Mouse (Mus musculus) CH12.LX (cell line): ENCODE data around the gene Wnk1. TPM values are rescaled to one million over a fixed set of nuclear protein-coding genes. Genes with fewer than 3 reads are reported as not detected.

Experiments
- DNase-seq: peaks from one replicate; pipeline ENCODE4 v3.0.0-alpha.2; 2013; ENCODE audit errors: extremely low read depth
- H3K27ac ChIP-seq: 2 replicates; pipeline ENCODE4 v1.5.1; 2012; ENCODE audit warnings: low read depth, mild to moderate bottlenecking, control low read depth, moderate library complexity; ENCODE audit not compliant: insufficient read depth
- H3K27me3 ChIP-seq: replicated peaks from 2 replicates; pipeline ENCODE3; 2012; ENCODE audit warnings: inconsistent platforms
- H3K36me3 ChIP-seq, 2 experiments: replicated peaks in 1 of 2; 2 replicates each; pipeline versions ENCODE3 to v1.6.1; 2012; ENCODE audit warnings: inconsistent platforms in 1 of 2, low read length in 1 of 2, mild to moderate bottlenecking in 1 of 2, mixed read lengths in 1 of 2, moderate library complexity in 1 of 2; ENCODE audit not compliant: control insufficient read depth in 1 of 2, insufficient read depth in 1 of 2
- H3K4me1 ChIP-seq, 2 experiments: 2 replicates each; pipeline ENCODE4 v1.6.1; 2012; ENCODE audit warnings: inconsistent platforms in 1 of 2, moderate library complexity in 1 of 2; ENCODE audit not compliant: insufficient read depth in 2 of 2, control insufficient read depth in 1 of 2
- H3K4me2 ChIP-seq: 2 replicates; pipeline ENCODE4 v1.6.1; 2012; ENCODE audit warnings: low read depth, mild to moderate bottlenecking, control low read depth; ENCODE audit not compliant: poor library complexity, insufficient read depth, severe bottlenecking
- H3K4me3 ChIP-seq, 3 experiments: fragments of 150-350 bp in 1 of 3; sonication (generic) in 1 of 3; replicated peaks in 1 of 3; 2 replicates each; pipeline versions ENCODE3 to v1.5.1; 2011 to 2012; ENCODE audit warnings: low read depth in 2 of 3, low read length in 2 of 3, mild to moderate bottlenecking in 2 of 3, moderate library complexity in 2 of 3, control low read depth in 1 of 3, improper control_type of control experiment in 1 of 3, inconsistent platforms in 1 of 3, mixed read lengths in 1 of 3; ENCODE audit not compliant: poor library complexity in 1 of 3
- H3K79me2 ChIP-seq: replicated peaks from 2 replicates; pipeline ENCODE4 v1.6.1; 2012; ENCODE audit warnings: mild to moderate bottlenecking, moderate library complexity; ENCODE audit not compliant: control insufficient read depth, poor library complexity, insufficient read depth, severe bottlenecking; ENCODE audit errors: extremely low read depth
- H3K9ac ChIP-seq: 2 replicates; pipeline ENCODE4 v1.6.1; 2012; ENCODE audit warnings: low read depth, mild to moderate bottlenecking, control low read depth, moderate library complexity; ENCODE audit not compliant: insufficient read depth
- H3K9me3 ChIP-seq: replicated peaks from 2 replicates; pipeline ENCODE3; 2012; ENCODE audit warnings: low read length, inconsistent platforms, mixed read lengths
- BHLHE40 ChIP-seq: IDR thresholded peaks from 2 replicates; pipeline ENCODE4 v1.6.1; 2011; ENCODE audit warnings: mild to moderate bottlenecking, low read depth, low read length, improper control_type of control experiment
- CTCF ChIP-seq, 2 experiments: IDR thresholded peaks in 1 of 2; conservative IDR thresholded peaks in 1 of 2; 2 replicates each; pipeline ENCODE4 v1.5.1; 2011 to 2012; ENCODE audit warnings: low read depth in 2 of 2, low read length in 2 of 2, improper control_type of control experiment in 1 of 2, inconsistent platforms in 1 of 2, mild to moderate bottlenecking in 1 of 2, moderate library complexity in 1 of 2
- E2F4 ChIP-seq: IDR thresholded peaks from 2 replicates; pipeline ENCODE4 v1.6.1; 2011; ENCODE audit warnings: low read depth, low read length, improper control_type of control experiment; ENCODE audit not compliant: insufficient replicate concordance
- GABPA ChIP-seq: IDR thresholded peaks from 2 replicates; pipeline ENCODE4 v1.6.1; 2012; ENCODE audit warnings: low read depth, low read length, improper control_type of control experiment, inconsistent platforms; ENCODE audit not compliant: insufficient replicate concordance
- HCFC1 ChIP-seq: IDR thresholded peaks from 2 replicates; pipeline ENCODE4 v1.6.1; 2012; ENCODE audit warnings: low read depth, mild to moderate bottlenecking, inconsistent platforms, low read length, improper control_type of control experiment
- MAFK ChIP-seq: IDR thresholded peaks from 2 replicates; pipeline ENCODE4 v1.6.1; 2011; ENCODE audit warnings: low read length, improper control_type of control experiment; ENCODE audit not compliant: insufficient replicate concordance
- MAZ ChIP-seq: IDR thresholded peaks from 2 replicates; pipeline ENCODE4 v1.6.1; 2012; ENCODE audit warnings: low read depth, mild to moderate bottlenecking, inconsistent platforms, low read length, improper control_type of control experiment, moderate library complexity
- MEF2A ChIP-seq: IDR thresholded peaks from 2 replicates; pipeline ENCODE4 v1.6.1; 2014; ENCODE audit warnings: low read depth, mild to moderate bottlenecking, inconsistent platforms, low read length, improper control_type of control experiment, borderline replicate concordance
- MYC ChIP-seq: IDR thresholded peaks from 2 replicates; pipeline ENCODE4 v1.6.1; 2011; ENCODE audit warnings: low read depth, mild to moderate bottlenecking, improper control_type of control experiment, low read length
- PAX5 ChIP-seq: IDR thresholded peaks from 2 replicates; pipeline ENCODE4 v1.6.1; 2012; ENCODE audit warnings: low read length, inconsistent platforms, mixed read lengths
- POLR2A ChIP-seq: IDR thresholded peaks from 2 replicates; pipeline ENCODE4 v1.6.1; 2011; ENCODE audit warnings: low read depth, mild to moderate bottlenecking, improper control_type of control experiment, low read length
- RCOR1 ChIP-seq: conservative IDR thresholded peaks from 2 replicates; pipeline ENCODE4 v1.6.1; 2012; ENCODE audit warnings: low read depth, mild to moderate bottlenecking, inconsistent platforms, low read length, improper control_type of control experiment
- SIN3A ChIP-seq: IDR thresholded peaks from 2 replicates; pipeline ENCODE4 v1.6.1; 2012; ENCODE audit warnings: low read length, improper control_type of control experiment, inconsistent platforms
- SMC3 ChIP-seq: IDR thresholded peaks from 2 replicates; pipeline ENCODE4 v1.6.1; 2011; ENCODE audit warnings: low read depth, low read length, improper control_type of control experiment
- TCF12 ChIP-seq: IDR thresholded peaks from 2 replicates; pipeline ENCODE4 v1.6.1; 2014; ENCODE audit warnings: low read depth, mild to moderate bottlenecking, inconsistent platforms, low read length, improper control_type of control experiment
- USF1 ChIP-seq: IDR thresholded peaks from 2 replicates; pipeline ENCODE4 v1.6.1; 2014; ENCODE audit warnings: low read depth, mild to moderate bottlenecking, inconsistent platforms, low read length, improper control_type of control experiment
- USF2 ChIP-seq: conservative IDR thresholded peaks from 2 replicates; pipeline ENCODE4 v1.6.1; 2011; ENCODE audit warnings: low read depth, low read length, improper control_type of control experiment
- dilution Hi-C: fragments of 300-500 bp; cut with MboI; formaldehyde crosslinking; loops from 2 replicates; pipeline ENCODE4 v1.14.3; 2020; ENCODE audit warnings: low sequenced_read_pairs; ENCODE audit not compliant: extremely low pct_unique_long_range_greater_than_20kb, extremely low pct_ligation_motif_present
- in situ Hi-C: fragments of 300-500 bp; cut with MboI; formaldehyde crosslinking; loops from 3 replicates; pipeline ENCODE4 v1.14.3; 2019; ENCODE audit warnings: low sequenced_read_pairs, low pct_ligation_motif_present, low pct_unique_long_range_greater_than_20kb, mixed read lengths
- polyA plus RNA-seq: library from polyadenylated mRNA; unstranded; fragments of >175 nt; gene quantifications from 2 replicates; pipeline ENCODE4 v1.2.1, GENCODE M21; 2012; ENCODE audit warnings: low read depth; ENCODE audit not compliant: insufficient read length
- total RNA-seq, 2 experiments: library from RNA; depleted of rRNA; stranded (reverse); fragments of 300-350 nt in 1 of 2; fragments of >200 nt in 1 of 2; gene quantifications; 2 replicates each; pipeline ENCODE4 v1.2.3; 2012 to 2014

Gene Wnk1
- total and polyA plus RNA-seq, 3 experiments: 97.2 to 216 (median 125) TPM

DNA sequence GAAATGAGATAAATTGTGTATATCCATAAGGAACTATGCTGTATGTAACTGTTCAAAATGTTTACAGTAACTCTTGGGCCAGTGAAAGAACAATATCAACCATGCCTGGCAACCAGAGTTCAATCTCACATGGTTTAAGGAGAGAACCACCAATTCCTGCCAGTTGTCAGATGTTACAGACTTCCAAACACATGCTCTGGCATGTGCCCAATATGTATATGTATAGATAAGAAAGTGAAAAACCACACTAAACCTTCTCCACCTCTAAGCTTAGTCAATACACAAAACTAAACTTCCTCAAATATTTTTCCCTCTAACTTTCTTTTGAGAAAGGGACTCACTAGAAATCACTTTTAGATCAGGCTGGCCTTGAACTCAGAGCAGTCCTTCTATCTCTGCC is 13.9 kb downstream of the Wnk1 start:
- DNase-seq: no peak
- dilution Hi-C loops (no loop called here), in situ Hi-C loops (no loop called here)
- Histone ChIP-seq H3K4me3 (no peak overlapping the region), H3K4me1 (peaks cover 8 to 58% of the 10 kb centered on the region in 2 experiments; a peak in 3 of 4 replicates), H3K9ac (no peak overlapping the region), H3K79me2 (peaks cover 74% of the 10 kb centered on the region), H3K27me3 (no peaks in the 10 kb centered on the region), H3K27ac (no peak overlapping the region), H3K4me2 (peak overlapping the region; percentile 71), H3K36me3 (peaks cover 27 to 56% of the 10 kb centered on the region in 2 experiments), H3K9me3 (no peaks in the 10 kb centered on the region)
- TF ChIP-seq CTCF (conservative IDR thresholded peaks at IDR 0.05 in 1 of 2, IDR thresholded peaks at IDR 0.05 in 1 of 2; ENCODE audit: low read depth in 2 of 2, low read length in 2 of 2) (no peak), MYC (peak; percentile 38; the same call in 1 of the 2 replicates), BHLHE40 (peak; percentile 67), SMC3 (no peak), SIN3A (no peak), MAFK (no peak), RCOR1 (no peak), HCFC1 (no peak), MAZ (no peak), TCF12 (no peak)

DNA sequence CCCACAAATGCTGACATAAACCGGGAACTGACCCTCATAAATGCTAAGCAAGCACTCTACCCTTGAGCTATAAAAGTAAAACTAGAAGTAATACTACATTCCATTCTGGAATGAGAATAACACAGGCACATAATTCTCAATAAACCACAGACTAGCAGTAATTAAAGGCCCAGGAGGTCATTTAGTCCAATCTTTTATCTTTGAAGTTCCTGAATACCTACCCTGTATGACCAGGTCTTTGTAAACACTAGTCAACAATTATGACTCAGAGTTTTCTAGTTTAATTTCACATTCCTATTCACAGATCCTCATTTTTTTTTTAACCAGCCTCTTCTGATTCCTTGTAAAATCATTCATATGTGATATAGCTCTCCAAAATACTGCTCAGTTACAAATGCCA is 14.7 kb downstream of the Wnk1 start:
- Histone ChIP-seq H3K27ac (no peak overlapping the region), H3K9ac (no peak overlapping the region; the same call in 1 of the 2 replicates), H3K4me1 (peaks cover 8 to 55% of the 10 kb centered on the region in 2 experiments; a peak in 3 of 4 replicates), H3K4me2 (no peak overlapping the region; the same call in 1 of the 2 replicates), H3K36me3 (peaks cover 24 to 54% of the 10 kb centered on the region in 2 experiments), H3K4me3 (no peak overlapping the region), H3K79me2 (peaks cover 71% of the 10 kb centered on the region), H3K9me3 (no peaks in the 10 kb centered on the region), H3K27me3 (no peaks in the 10 kb centered on the region)
- in situ Hi-C loops: no loop called here
- TF ChIP-seq GABPA: no peak
- no peak for TF ChIP-seq MAZ
- no peak for TF ChIP-seq MYC
- TF ChIP-seq POLR2A: no peak
- no peak for TF ChIP-seq MEF2A
- TF ChIP-seq E2F4: no peak
- no peak for TF ChIP-seq CTCF (conservative IDR thresholded peaks at IDR 0.05 in 1 of 2, IDR thresholded peaks at IDR 0.05 in 1 of 2; ENCODE audit: low read depth in 2 of 2, low read length in 2 of 2)
- TF ChIP-seq USF2: no peak
- TF ChIP-seq USF1: no peak
- no peak for TF ChIP-seq PAX5
- dilution Hi-C loops: no loop called here
- DNase-seq: no peak
